Mouse (Mus musculus) ES-Bruce4 (cell line): Measurements from ENCODE around the gene Bmf.

ENCODE experiments used
- CTCF ChIP-seq: IDR thresholded peaks from one replicate; pipeline ENCODE4 v1.8.1; 2011; ENCODE audit warnings: low read depth, low read length
- EP300 ChIP-seq: IDR thresholded peaks from 2 replicates; pipeline ENCODE4 v1.6.1; 2011; ENCODE audit warnings: low read depth, low read length; ENCODE audit not compliant: insufficient read depth
- POLR2A ChIP-seq: IDR thresholded peaks from one replicate; pipeline ENCODE4 v1.8.1; 2011; ENCODE audit warnings: low read length; ENCODE audit not compliant: insufficient read depth

- no peak for TF ChIP-seq EP300
- TF ChIP-seq CTCF: no peak
- no peak for TF ChIP-seq POLR2A
Observed at GRCm38 (mm10) chr2:118562431-118562830, 12.9 kb upstream of the Bmf start.
